Mouse (Mus musculus): ENCODE results near the gene Serp2. TPM values are rescaled to one million over a fixed set of nuclear protein-coding genes. Genes with fewer than 3 reads are reported as not detected.

The Serp2 gene
- polyA plus RNA-seq, 1 experiment from 2014 or later, result 142 TPM

DNA sequence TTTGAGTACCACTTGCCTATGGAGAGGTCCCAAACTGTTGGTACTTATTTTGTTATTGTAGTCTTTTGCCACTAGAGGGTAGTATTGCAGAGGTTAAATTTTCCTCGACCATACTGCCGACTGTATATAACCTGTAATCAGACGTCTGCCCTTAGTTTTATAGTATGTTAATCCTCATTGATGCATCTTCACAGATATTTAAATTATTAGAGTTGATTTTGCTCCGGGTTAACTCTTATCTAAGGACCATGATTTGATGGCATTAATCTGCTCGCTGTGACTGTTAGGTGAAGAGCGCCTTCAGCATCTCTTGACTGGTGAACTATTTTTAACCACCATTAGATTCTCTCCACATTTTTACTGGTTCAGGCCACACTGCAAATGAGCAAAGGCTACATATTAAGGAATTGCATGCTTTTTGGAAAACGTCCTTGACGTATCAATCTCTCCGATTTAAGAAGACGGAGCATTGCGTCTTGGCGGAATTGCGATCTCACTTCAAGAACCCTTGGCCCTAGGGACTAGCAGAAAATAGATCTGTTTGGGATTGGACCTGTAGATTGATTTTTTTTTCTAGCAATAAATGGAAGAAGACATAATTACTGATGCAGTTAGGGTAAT, 53.3 kb downstream of the Serp2 start:
- WGBS, result 7% methylated on average over 13 of the region's 13 CpGs
- Histone ChIP-seq H3K27ac (replicated peaks) (peak overlapping the region; percentile 100), H3K4me2 (peak overlapping the region; percentile 98), H3K36me3 (peaks cover 19% of the 10 kb centered on the region), H3K27me3 (no peaks in the 10 kb centered on the region), H3K4me3 (peak overlapping the region; percentile 87), H3K9me3 (no peaks in the 10 kb centered on the region), H3K9ac (peak overlapping the region; percentile 100), H3K4me1 (replicated peaks) (peaks cover 48% of the 10 kb centered on the region)
- no peak for ATAC-seq (ENCODE audit: low read depth)

- H3K9me3 ChIP-seq, result no peaks in the 10 kb centered on the region
- H3K36me3 ChIP-seq, result no peaks in the 10 kb centered on the region
- 22% methylated on average over 5 of the region's 5 CpGs for WGBS
- ATAC-seq (ENCODE audit: low read depth), result no peak
- no peak overlapping the region for H3K4me2 ChIP-seq
- H3K4me3 ChIP-seq, result no peak overlapping the region
- no peaks in the 10 kb centered on the region for H3K27me3 ChIP-seq
- H3K4me1 ChIP-seq (replicated peaks), result peaks cover 35% of the 10 kb centered on the region
- peak overlapping the region; percentile 65; the same call in 1 of the 2 replicates for H3K27ac ChIP-seq (replicated peaks)
- H3K9ac ChIP-seq, result no peak overlapping the region
Observed at GRCm38 (mm10) chr14:76500036-76500435, 56.7 kb downstream of the Serp2 start.

GRCm38 (mm10) chr14:76499492-76499891, 57.2 kb downstream of the Serp2 start:
- Histone ChIP-seq H3K27me3 (no peaks in the 10 kb centered on the region), H3K27ac (replicated peaks) (0 out of 2 replicates have a peak overlapping the region, but pooled peaks have one; percentile 65), H3K4me1 (replicated peaks) (peaks cover 35% of the 10 kb centered on the region), H3K4me2 (no peak overlapping the region), H3K9ac (no peak overlapping the region), H3K36me3 (0 out of 2 replicates have a peak, but pooled peaks cover under 1% of the 10 kb centered on the region), H3K4me3 (no peak overlapping the region), H3K9me3 (no peaks in the 10 kb centered on the region)
- ATAC-seq (ENCODE audit: low read depth), result no peak
- 78% methylated on average over 6 of the region's 6 CpGs for WGBS

DNA sequence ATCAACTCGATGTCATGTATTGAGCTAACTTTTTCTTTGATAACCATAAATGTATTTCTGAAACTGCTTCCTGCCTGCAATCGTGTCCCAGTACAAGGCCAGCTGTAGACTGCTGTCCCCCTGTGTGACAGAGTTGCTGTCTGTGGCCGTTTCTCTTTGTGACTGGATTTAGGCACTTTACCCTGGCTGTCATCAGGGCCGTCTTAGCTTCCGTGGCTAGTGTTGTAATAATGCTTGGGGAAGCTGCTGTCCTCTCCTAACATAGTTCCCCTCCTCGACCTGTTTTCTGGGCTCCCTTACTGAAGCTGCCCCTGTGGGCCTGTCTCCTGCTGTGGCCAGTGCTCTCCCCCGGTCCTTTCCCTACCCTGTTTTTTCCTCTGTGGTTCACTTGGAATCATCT, 58.5 kb downstream of the Serp2 start:
- Histone ChIP-seq H3K27ac (replicated peaks) (no peak overlapping the region), H3K9ac (no peak overlapping the region), H3K4me1 (replicated peaks) (peaks cover 28% of the 10 kb centered on the region), H3K9me3 (no peaks in the 10 kb centered on the region), H3K36me3 (peaks cover 9% of the 10 kb centered on the region), H3K4me2 (no peak overlapping the region), H3K4me3 (no peak overlapping the region), H3K27me3 (no peaks in the 10 kb centered on the region)
- 52% methylated on average over 7 of the region's 7 CpGs for WGBS
- ATAC-seq (ENCODE audit: low read depth), result no peak

- Histone ChIP-seq H3K4me3 (no peak overlapping the region), H3K4me2 (no peak overlapping the region), H3K27ac (replicated peaks) (no peak overlapping the region; the same call in 1 of the 2 replicates), H3K27me3 (no peaks in the 10 kb centered on the region), H3K9me3 (no peaks in the 10 kb centered on the region), H3K36me3 (peaks cover 9% of the 10 kb centered on the region), H3K9ac (no peak overlapping the region), H3K4me1 (replicated peaks) (peaks cover 26% of the 10 kb centered on the region)
- ATAC-seq (ENCODE audit: low read depth), result no peak
- WGBS, result 34% methylated on average over 9 of the region's 9 CpGs
Observed at GRCm38 (mm10) chr14:76497187-76497586, 59.5 kb downstream of the Serp2 start.

DNA sequence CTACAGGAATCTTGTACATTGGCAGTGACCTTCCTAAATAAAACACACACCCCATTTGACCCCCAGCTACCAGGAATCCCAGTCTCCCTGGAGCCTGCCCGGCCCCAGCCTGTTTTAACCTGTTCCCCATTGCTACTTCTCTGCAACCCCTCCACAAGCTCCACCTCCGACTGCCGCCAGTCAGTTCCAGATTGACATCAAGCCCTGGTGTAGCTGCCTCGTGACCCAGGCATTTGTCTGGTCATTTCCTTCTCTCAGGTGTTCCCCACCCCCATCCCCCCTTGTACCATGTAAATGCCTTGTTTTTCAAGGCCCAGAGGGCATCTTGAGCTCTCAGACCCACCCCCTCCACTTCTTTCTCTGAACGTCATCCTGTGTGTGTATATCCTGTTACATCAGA, 61.7 kb downstream of the Serp2 start:
- H3K4me2 ChIP-seq, result no peak overlapping the region
- 66% methylated on average over 5 of the region's 5 CpGs for WGBS
- no peak overlapping the region for H3K9ac ChIP-seq
- H3K4me3 ChIP-seq, result no peak overlapping the region
- H3K27ac ChIP-seq (replicated peaks), result no peak overlapping the region
- H3K27me3 ChIP-seq, result no peaks in the 10 kb centered on the region
- peaks cover 9% of the 10 kb centered on the region for H3K36me3 ChIP-seq
- no peaks in the 10 kb centered on the region for H3K9me3 ChIP-seq
- no peak for ATAC-seq (ENCODE audit: low read depth)
- peaks cover 10% of the 10 kb centered on the region for H3K4me1 ChIP-seq (replicated peaks)

DNA sequence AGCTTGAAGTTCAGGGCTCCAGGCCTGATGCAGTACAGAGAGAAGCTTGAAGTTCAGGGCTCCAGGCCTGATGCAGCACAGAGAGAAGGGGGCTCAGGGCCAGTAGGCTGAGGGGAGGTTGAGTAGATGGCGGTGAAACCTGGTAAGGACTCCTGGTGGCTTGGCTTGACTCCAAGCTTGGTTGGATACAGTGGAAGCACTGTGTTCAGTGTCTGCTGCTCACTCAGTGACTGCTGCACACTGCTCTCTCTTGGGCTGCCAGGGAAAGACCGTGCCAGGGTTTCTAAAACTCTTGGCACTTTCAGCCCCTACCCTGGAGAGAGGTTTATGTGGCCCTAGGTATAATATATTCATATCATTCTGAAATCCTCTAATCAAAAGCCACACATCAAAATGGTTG, 67.6 kb downstream of the Serp2 start:
- Histone ChIP-seq H3K9ac (no peak overlapping the region), H3K4me2 (no peak overlapping the region), H3K4me3 (no peak overlapping the region), H3K27me3 (no peaks in the 10 kb centered on the region), H3K9me3 (no peaks in the 10 kb centered on the region), H3K36me3 (peaks cover 5% of the 10 kb centered on the region), H3K27ac (replicated peaks) (peak overlapping the region; percentile 49; the same call in 1 of the 2 replicates), H3K4me1 (replicated peaks) (peaks cover 22% of the 10 kb centered on the region)
- peak; percentile 87 for ATAC-seq (ENCODE audit: low read depth)
- 54% methylated on average over 2 of the region's 2 CpGs for WGBS

DNA sequence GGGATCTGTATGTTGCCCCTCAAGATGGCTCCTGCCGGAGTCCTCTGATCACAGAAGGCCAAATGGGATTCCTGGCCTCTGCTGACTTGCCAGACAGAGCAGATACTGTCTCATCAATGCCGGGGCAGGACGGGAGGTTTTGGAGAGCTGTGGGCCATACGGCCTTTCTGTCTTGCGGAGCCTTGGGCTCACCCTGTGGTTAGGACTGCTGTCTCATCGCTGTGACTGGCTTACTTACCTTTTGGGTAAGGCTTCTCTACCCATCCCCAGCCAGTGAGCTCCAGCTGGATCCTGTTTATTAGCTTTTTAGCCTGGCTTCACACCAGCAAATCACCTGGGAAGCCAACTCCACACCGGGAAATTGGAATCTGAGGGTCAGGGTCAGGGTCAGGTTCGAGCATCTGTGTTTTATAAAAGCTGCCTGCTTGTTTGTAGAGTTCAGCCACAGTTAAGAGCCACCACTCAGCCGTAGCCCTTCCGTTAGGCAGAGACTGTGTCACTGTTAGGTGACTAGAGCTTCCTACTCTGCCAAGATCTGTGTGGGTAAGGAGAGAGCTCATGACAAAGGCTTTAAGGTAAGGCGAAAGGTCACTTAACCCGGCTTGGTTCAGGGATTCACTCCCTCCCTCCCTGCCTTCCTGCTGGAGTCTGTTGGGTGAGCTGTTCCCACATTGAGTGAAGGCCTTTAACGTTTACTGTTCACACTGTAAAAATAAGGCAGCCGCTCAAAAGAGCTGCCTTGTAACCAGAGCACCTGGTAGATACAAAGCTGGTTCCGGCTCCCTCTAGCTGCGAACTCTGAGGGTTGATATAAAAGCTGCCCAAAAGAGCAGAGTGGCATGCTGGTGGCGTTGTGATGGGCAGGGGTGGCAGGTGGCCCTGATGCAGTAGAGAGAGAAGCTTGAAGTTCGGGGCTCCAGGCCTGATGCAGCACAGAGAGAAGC, 68.3 kb downstream of the Serp2 start:
- 77% methylated on average over 18 of the region's 18 CpGs for WGBS
- Histone ChIP-seq H3K27me3 (no peaks in the 10 kb centered on the region), H3K36me3 (no peaks in the 10 kb centered on the region; the same call in 1 of the 2 replicates), H3K4me1 (replicated peaks) (peaks cover 22% of the 10 kb centered on the region), H3K9me3 (no peaks in the 10 kb centered on the region), H3K4me3 (no peak overlapping the region), H3K4me2 (no peak overlapping the region), H3K9ac (0 out of 2 replicates have a peak overlapping the region, but pooled peaks have one; percentile 26), H3K27ac (replicated peaks) (peak overlapping the region; percentile 49)
- 0 out of 2 replicates have a peak, but pooled peaks have one; percentile 45 for ATAC-seq (ENCODE audit: low read depth)

DNA sequence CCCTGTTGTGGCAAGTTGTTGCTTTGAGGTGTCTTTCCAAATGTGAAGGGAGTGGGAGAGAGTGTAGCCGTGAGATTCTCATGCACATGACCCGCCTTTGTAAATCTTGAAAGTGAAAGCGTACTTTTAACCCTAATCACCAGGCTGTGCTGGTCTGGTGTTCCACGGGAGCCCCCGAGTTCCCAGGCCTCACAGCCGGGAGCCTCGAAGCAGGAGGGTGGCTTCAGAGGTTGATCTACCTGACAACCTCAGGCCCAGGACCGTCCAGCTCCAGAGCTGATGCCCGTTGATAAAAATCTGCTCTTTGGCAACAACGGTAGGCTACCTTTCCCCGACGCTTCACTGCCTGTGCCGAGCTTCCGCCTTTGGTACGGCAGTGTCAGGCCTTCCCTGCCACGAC, 69.1 kb downstream of the Serp2 start:
- no peak overlapping the region for H3K4me3 ChIP-seq
- no peaks in the 10 kb centered on the region for H3K36me3 ChIP-seq
- no peaks in the 10 kb centered on the region for H3K9me3 ChIP-seq
- no peak for ATAC-seq (ENCODE audit: low read depth)
- H3K27ac ChIP-seq (replicated peaks), result 0 out of 2 replicates have a peak overlapping the region, but pooled peaks have one; percentile 49
- H3K4me1 ChIP-seq (replicated peaks), result peaks cover 22% of the 10 kb centered on the region
- no peaks in the 10 kb centered on the region for H3K27me3 ChIP-seq
- no peak overlapping the region for H3K4me2 ChIP-seq
- WGBS, result 91% methylated on average over 16 of the region's 16 CpGs
- H3K9ac ChIP-seq, result no peak overlapping the region

DNA sequence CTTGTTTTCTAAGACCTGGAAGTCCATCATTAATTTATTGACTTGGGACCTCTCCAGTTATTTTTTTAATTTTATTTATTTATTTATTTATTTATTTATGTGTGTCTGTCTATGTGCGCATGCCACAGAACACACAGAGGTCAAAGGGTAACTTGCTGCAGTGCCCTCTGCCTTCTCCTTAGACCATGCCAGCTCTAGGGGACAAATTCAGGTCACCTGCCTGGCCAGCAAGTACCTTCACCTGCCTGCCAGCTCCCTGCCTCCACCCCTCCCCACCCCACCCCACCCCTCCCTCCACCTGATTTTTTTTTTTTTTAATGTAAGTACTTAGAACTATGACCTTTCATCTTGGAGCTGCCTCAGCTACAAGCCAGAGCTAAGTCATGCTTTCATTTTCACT, 73.0 kb downstream of the Serp2 start:
- Histone ChIP-seq H3K27me3 (no peaks in the 10 kb centered on the region), H3K4me3 (no peak overlapping the region), H3K4me2 (no peak overlapping the region), H3K9ac (no peak overlapping the region), H3K36me3 (no peaks in the 10 kb centered on the region), H3K9me3 (no peaks in the 10 kb centered on the region), H3K4me1 (replicated peaks) (peaks cover 21% of the 10 kb centered on the region), H3K27ac (replicated peaks) (no peak overlapping the region)
- ATAC-seq (ENCODE audit: low read depth), result no peak
- 100% methylated on average over 1 of the region's 1 CpGs for WGBS

Data from neural tube, embryonic 13.5 days (tissue).